Mouse (Mus musculus) bone marrow, adult 2 months (tissue): Measurements from ENCODE around the gene Micu2.

ENCODE experiments used
- CTCF ChIP-seq: fragments of 200-500 bp; IDR thresholded peaks from 2 replicates; pipeline ENCODE4 v1.5.1; 2011; ENCODE audit warnings: low read length, control low read depth; ENCODE audit not compliant: control insufficient read depth, insufficient read depth
- POLR2A ChIP-seq: fragments of 200-500 bp; IDR thresholded peaks from 2 replicates; pipeline ENCODE4 v1.6.1; 2011; ENCODE audit warnings: low read depth, mild to moderate bottlenecking, control low read depth, low read length, borderline replicate concordance; ENCODE audit not compliant: control insufficient read depth

DNA sequence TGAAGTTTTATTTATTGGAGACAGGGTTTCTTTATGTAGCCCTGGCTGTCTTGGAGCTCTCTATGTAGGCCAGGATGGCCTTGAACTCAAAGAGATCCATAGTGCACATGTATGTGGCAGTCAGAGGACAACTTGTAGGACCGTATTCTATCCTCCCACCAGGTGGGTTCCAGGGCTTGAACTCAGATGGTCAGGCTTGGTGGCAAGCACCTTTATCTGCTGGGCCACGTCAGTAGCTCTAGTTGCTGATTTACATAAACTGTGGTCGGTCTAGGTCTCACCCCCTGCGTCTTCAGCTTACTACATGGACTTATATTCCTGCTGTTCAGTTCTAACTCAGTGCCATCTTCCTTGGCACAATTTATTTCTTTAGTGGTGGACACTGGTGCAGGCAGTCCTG is 87.7 kb downstream of the Micu2 start:
- no peak for TF ChIP-seq CTCF
- TF ChIP-seq POLR2A, result no peak
